Mouse (Mus musculus): ENCODE data around the gene Tnfrsf12a. TPM values are rescaled to one million over a fixed set of nuclear protein-coding genes. Genes with fewer than 3 reads are reported as not detected.

Gene Tnfrsf12a
- total RNA-seq, 2 experiments from 2014 or later = 4.8 to 6.3 TPM

- DNase-seq = no peak
Observed at GRCm38 (mm10) chr17:23680336-23680735, 3.1 kb upstream of the Tnfrsf12a start.

- DNase-seq = no peak
Observed at GRCm38 (mm10) chr17:23679127-23679835, 2.0 kb upstream of the Tnfrsf12a start, which contains the start of gene Cldn6. Gene Cldn6 (plus strand): TSS chr17:23679249.

DNA sequence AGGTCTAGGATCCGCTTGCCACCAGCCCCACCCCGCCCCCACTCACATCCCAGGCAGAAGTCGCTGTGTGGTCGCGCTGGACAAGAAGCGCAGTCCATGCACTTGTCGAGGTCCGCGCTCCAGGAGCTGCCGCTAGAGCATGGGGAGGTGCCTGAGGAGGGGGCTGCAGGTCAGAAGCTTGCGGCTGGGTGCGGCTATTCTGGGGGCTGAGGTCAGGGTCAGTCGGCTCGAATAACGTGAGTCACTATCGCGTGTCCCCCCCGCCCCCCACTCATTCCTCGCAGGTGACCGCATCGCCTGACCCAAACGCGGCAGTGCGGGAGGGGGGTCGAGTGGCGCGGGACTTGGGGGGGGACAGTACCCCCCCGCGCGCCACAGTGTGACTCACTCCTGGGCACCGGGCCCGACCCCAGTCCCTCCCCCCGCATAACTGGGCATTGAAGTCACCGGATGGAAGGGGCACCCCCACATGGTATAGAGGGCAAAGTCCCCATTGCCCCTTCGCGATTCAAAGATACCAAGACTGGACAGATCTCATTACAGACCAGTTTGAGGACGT lies 716 bp downstream of the Tnfrsf12a start:
- no peak for DNase-seq

DNA sequence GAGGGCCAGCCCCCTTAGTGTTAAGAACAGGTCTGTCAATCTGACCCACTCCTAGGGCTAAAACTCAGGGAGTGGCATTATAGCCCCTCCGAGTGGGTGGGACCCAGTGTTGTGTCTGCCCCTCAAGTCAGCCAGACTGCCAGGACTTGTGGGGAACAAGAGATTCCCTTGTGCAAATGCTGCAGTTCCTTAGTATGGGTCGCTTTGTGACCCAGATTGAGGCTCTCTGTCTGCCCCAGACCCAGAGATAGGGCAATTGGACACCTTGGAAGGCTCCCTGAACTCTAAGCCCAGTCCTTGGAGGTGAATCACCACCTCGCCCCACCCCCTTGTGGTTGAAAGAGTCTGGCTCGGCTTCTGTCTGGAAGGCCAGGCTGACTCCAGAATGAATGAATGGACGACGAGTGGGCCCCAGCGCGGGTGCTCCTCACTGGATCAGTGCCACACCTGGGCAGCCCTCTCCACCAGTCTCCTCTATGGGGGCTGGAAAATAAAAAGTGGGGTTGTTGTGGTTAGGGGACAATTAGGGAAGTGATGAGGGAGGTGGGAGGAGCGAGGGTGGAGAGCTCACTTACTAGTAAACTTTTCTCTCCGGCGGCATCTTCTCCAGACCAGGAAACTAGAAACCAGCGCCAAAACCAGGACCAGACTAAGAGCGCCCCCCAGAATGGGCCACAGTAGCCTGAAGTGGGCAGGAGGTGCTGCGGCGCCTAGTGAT lies 1.5 kb downstream of the Tnfrsf12a start:
- peak in 1 of 2 experiments; percentile 27 for DNase-seq

DNA sequence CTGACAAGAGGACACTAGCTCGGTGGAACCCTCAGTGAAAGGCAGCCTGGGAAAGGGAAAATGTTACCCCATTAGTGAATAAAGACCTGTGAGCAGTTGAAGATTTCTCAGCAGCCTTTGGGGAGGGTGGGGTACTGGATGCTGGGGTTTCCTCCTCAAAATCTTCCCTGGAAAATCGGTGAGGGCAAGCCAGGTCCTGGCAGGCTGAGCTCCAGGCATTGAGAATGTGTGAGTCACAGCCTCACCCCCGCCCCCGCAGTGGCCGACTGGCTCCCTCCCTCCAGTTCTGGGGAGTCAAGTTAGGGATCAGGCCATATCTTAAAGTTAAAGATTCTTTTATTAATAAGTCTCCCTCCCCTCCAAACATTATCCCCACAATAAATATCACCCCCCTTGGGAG lies 2.1 kb downstream of the Tnfrsf12a start:
- DNase-seq = no peak

DNA sequence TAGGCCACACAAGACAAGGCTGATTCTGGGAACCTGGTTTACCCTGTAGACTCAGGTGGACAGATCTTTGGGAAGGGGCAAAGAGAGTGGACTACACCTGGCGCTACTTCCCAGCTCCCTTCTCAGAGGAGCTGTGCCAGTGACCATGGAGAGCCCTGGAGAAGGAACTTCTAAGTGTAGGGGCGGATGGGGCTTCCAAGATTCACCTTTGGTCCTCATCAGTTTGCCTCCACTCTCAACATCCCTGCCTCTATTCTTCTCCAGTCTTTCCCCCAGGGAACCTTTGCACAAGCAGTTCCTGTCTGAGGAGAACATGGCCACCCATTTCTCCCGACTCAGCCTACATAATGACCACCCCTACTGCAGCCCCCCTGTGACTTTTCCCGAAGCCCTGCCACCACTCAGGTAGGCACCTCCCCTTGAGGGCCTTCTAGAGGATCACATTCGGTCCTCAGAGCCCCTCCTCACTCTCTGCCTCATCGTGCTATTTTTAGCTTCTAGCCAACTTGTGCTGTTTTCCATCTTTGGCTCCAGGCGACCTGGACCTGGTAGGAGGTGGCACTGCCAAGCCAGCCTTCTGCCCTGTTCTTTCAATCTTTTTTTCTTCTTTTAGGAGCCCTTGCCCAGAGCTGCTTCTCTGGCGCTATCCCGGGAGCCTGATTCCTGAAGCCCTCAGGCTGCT lies 2.9 kb downstream of the Tnfrsf12a start:
- DNase-seq = no peak

DNA sequence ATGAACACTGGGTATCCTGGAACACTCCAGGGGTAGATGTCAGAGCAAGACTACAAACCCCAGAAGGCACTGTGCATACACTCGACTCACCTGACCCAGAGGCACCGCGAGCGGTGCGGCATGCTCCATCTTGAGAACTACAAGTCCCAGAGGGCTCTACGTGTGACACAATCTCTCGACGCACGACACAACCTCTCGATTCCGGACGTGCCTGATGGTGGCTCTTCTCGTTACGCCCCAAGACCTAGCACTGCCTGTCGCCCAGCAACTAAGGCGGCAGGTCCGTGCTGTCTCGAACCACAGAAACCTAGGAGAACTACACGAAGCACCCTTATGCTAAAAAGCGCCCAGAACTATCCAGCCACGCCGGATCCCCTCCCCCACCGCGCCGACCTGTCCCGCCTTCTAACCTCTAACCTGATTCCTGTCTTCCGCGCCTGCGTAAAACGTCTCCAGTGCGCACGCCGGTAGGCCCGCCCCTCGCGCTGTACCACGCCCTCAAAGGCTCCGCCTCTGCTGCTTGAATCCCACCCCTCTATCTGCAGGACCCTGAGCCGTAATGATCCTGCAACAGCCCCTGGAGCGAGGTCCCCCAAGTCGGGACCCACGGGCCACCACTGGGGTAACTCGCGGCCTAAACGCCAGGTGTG lies 3.7 kb downstream of the Tnfrsf12a start, which contains the start of the genes Hcfc1r1 and Thoc6:
Gene Hcfc1r1, plus strand, starts transcription at position 173 of the 650 bp plus-strand sequence.
Gene Thoc6, minus strand, starts transcription at position 459 of the 650 bp plus-strand sequence.
- DNase-seq = peak; percentile 94 to 96

GRCm38 (mm10) chr17:23672761-23673160 lies 4.5 kb downstream of the Tnfrsf12a start:
- no peak for DNase-seq

DNA sequence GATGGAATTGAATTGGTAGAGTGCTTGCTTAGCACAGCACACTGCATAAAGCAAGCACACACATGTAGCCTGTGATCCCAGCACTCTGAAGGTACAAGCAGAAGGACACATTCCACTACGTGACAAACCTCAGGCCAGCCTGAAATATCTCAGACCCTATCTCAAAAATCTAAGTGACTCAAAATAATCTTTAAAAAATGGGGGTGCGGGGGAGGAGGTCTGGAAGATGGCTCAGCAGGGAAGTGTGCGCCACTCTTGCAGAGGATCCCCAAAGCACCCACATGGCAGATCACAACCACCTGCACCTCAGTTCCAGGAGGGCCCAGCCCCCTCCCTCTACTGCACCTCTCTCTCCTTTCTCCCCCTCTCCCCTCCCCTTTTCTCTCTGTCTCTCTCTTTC lies 5.7 kb downstream of the Tnfrsf12a start:
- DNase-seq = no peak

GRCm38 (mm10) chr17:23670516-23671074 lies 6.7 kb downstream of the Tnfrsf12a start:
- no peak for DNase-seq

DNA sequence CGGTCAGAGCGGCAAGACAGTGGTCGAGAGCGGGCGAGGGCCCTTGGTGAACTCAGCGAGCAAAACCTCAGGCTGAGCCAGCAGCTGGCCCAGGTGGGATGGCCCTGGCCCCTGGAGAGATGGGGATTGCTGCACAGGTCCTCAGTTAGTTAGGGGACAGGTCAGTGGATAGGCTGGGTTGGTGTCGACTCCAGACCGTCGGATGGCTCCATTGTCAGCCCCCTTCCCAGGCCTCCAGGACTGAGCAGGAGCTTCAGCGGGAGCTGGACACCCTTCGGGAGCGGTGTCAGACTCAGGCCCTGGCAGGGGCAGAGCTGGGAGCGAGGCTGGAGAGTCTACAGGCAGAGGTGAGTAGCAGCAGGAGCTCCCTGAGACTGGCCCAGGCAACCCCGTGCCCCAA lies 11.8 kb downstream of the Tnfrsf12a start:
- DNase-seq = no peak

- DNase-seq = no peak
Observed at GRCm38 (mm10) chr17:23664556-23665021, 12.7 kb downstream of the Tnfrsf12a start.

- DNase-seq = no peak
Observed at GRCm38 (mm10) chr17:23661526-23661925, 15.7 kb downstream of the Tnfrsf12a start.

DNA sequence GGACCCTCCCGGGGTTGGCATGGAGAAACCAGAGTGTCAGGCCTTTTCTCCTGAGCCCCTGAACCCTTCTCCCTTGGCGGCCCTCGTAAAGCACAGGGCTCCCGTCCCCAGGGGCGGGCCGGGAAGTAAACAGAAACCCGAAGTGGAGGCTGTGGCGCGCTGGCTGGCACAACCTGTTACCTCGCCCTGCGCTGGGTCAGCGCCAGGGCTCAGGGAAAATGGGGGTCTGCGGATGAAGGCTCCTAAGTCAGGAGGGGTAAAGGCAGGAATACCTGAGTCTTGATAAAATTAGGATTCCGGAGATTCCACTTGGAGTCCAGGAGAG lies 16.4 kb downstream of the Tnfrsf12a start:
- no peak for DNase-seq

GRCm38 (mm10) chr17:23660117-23660875 lies 17.0 kb downstream of the Tnfrsf12a start, which contains the start of gene Bicdl2:
Gene Bicdl2 (plus strand): TSS chr17:23660506.
- DNase-seq = no peak

- DNase-seq = no peak
Observed at GRCm38 (mm10) chr17:23658450-23658849, 18.8 kb downstream of the Tnfrsf12a start.

DNA sequence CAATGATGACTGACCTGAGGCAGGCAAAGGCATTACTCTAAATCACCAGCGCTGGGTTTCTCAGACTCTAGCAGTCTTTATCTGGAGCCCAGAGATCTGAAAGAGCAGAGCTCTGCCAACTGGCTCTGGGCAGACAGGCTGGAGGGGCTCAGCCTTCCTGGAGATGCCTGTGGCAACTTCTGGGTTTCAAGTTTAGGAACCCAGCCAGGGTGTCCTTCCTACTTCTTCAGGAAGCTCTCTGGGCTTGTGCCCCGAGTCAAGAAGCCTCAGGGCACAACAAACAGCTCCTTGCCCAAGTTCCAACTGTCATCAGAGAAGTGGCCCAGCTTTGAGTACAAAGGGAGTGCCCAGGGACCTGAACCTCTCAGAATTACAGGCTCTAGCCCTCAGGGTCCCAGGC lies 22.9 kb downstream of the Tnfrsf12a start:
- no peak for DNase-seq

GRCm38 (mm10) chr17:23654001-23654400 lies 23.3 kb downstream of the Tnfrsf12a start:
- no peak for DNase-seq

GRCm38 (mm10) chr17:23653324-23653723 lies 23.9 kb downstream of the Tnfrsf12a start:
- no peak for DNase-seq

- no peak for DNase-seq
Observed at GRCm38 (mm10) chr17:23651363-23651762, 25.9 kb downstream of the Tnfrsf12a start.

DNA sequence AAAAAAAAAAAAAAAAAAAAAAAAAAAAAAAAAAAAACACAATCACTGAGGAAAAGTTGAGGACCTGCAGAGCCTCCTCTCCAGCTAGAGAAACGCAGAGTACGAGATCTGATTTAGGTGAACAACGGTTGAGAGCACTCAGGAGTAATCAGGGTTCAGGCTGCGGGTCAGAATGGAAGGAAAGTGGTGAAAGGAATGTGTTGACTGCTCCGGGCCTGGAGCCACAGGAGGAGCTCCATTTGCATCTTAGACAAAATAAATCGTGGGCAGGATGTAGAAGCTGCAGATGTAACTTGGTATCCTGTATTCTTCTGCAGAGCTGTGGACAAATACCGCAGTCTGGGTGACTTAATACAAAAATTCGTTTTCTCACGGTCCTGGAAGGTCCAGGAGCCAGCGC lies 31.4 kb downstream of the Tnfrsf12a start:
- no peak for DNase-seq
